26 mouse cellular contexts compared by ENCODE assay signal in genomic region chr1:156961481-156962265, GRCm38 (mm10). TPM values are rescaled to one million over a fixed set of nuclear protein-coding genes. Genes with fewer than 3 reads are reported as not detected.
DNase-seq lines count a peak whose midpoint lies in the region; ATAC-seq lines count a peak whose summit lies in the region.
"Had no signal": no experiment of that assay in that cellular context is flagged by ENCODE, and none has a peak within 500 bp of the region (broad histone marks: within the 10 kb centered on the region; RNA-seq: fewer than 3 reads in every experiment).

No protein-coding gene starts in this region.

- H3K36me3 ChIP-seq in hindbrain, embryonic 10.5 days, result no peaks in the 10 kb centered on the region
- no peaks in the 10 kb centered on the region for H3K36me3 ChIP-seq in hindbrain, embryonic 12.5 days
- no peaks in the 10 kb centered on the region for H3K36me3 ChIP-seq in limb, embryonic 10.5 days
- H3K36me3 ChIP-seq: embryonic facial prominence, embryonic 13.5 days; forebrain, embryonic 12.5 days; forebrain, embryonic 15.5 days; heart, embryonic 12.5 days; heart, embryonic 15.5 days; hindbrain, embryonic 13.5 days; intestine, embryonic 15.5 days had no signal

- H3K9me3 ChIP-seq in hindbrain, embryonic 10.5 days, result no peaks in the 10 kb centered on the region
- no peaks in the 10 kb centered on the region for H3K9me3 ChIP-seq in hindbrain, embryonic 12.5 days (replicated peaks)
- H3K9me3 ChIP-seq in limb, embryonic 10.5 days (replicated peaks), result no peaks in the 10 kb centered on the region
- H3K9me3 ChIP-seq: embryonic facial prominence, embryonic 13.5 days; forebrain, embryonic 12.5 days; forebrain, embryonic 15.5 days; heart, embryonic 12.5 days; heart, embryonic 15.5 days; hindbrain, embryonic 13.5 days; intestine, embryonic 15.5 days had no signal

- no peak for DNase-seq in hindbrain, embryonic 10.5 days (ENCODE audit: low spot score)
- DNase-seq in ES-CJ7 (ENCODE audit: low read depth, low spot score) (peak; percentile 60), R1 (ENCODE audit: low read depth, low spot score) (peak; percentile 66), liver (no peak)
- no peak for DNase-seq in limb, embryonic 10.5 days (ENCODE audit: low spot score)
- DNase-seq: adrenal gland, postnatal 10 days; cerebellum, adult 11 months; cerebellum, adult 2 months; cerebellum, adult 9-11 months; cerebellum, postnatal 25 days; gastrocnemius, postnatal 25 days; heart, postnatal 14 days; heart, postnatal 4 days; kidney, adult 11 months had no signal

- no peaks in the 10 kb centered on the region for H3K27me3 ChIP-seq in hindbrain, embryonic 10.5 days (ENCODE audit: insufficient read depth, poor library complexity, severe bottlenecking)
- H3K27me3 ChIP-seq in hindbrain, embryonic 12.5 days, result 0 out of 2 replicates have a peak, but pooled peaks cover 2% of the 10 kb centered on the region
- H3K27me3 ChIP-seq in limb, embryonic 10.5 days (ENCODE audit: low read depth, poor library complexity, severe bottlenecking), result no peaks in the 10 kb centered on the region
- H3K27me3 ChIP-seq: embryonic facial prominence, embryonic 13.5 days; forebrain, embryonic 12.5 days; forebrain, embryonic 15.5 days; heart, embryonic 12.5 days; heart, embryonic 15.5 days; hindbrain, embryonic 13.5 days; intestine, embryonic 15.5 days had no signal

- no peak for ATAC-seq in hindbrain, embryonic 12.5 days (ENCODE audit: low FRiP score)
- ATAC-seq in monocyte, adult 5-6 weeks (replicated peaks; ENCODE audit: insufficient number of reproducible peaks, low FRiP score, low TSS enrichment, poor library complexity, severe bottlenecking), result no peak
- ATAC-seq: CD4-positive, CD25-positive, alpha-beta regulatory T cell, adult 4 months; forebrain, embryonic 15.5 days; hindbrain, embryonic 16.5 days; intestine, embryonic 15.5 days had no signal

- H3K4me2 ChIP-seq in hindbrain, embryonic 12.5 days (replicated peaks), result no peak overlapping the region
- H3K4me2 ChIP-seq: embryonic facial prominence, embryonic 13.5 days; forebrain, embryonic 12.5 days; forebrain, embryonic 15.5 days; heart, embryonic 12.5 days; heart, embryonic 15.5 days; hindbrain, embryonic 13.5 days; intestine, embryonic 15.5 days had no signal

- 0 out of 2 replicates have a peak overlapping the region, but pooled peaks have one; percentile 29 for H3K27ac ChIP-seq in hindbrain, embryonic 10.5 days
- H3K27ac ChIP-seq in hindbrain, embryonic 12.5 days, result no peak overlapping the region
- H3K27ac ChIP-seq in limb, embryonic 10.5 days, result peak overlapping the region; percentile 53; the same call in 1 of the 2 replicates
- H3K27ac ChIP-seq: embryonic facial prominence, embryonic 13.5 days; forebrain, embryonic 12.5 days; forebrain, embryonic 15.5 days; heart, embryonic 15.5 days; hindbrain, embryonic 13.5 days; intestine, embryonic 15.5 days had no signal

- no peak overlapping the region for H3K9ac ChIP-seq in hindbrain, embryonic 12.5 days
- H3K9ac ChIP-seq: embryonic facial prominence, embryonic 13.5 days; forebrain, embryonic 12.5 days; forebrain, embryonic 15.5 days; heart, embryonic 12.5 days; heart, embryonic 15.5 days; hindbrain, embryonic 13.5 days; intestine, embryonic 15.5 days had no signal

- 51% methylated on average over 8 of the region's 8 CpGs for WGBS in hindbrain, embryonic 10.5 days
- WGBS in hindbrain, embryonic 12.5 days, result 47% methylated on average over 8 of the region's 8 CpGs
- 38% methylated on average over 8 of the region's 8 CpGs for WGBS in limb, embryonic 10.5 days

- peaks cover 14% of the 10 kb centered on the region; the same call in 1 of the 2 replicates for H3K4me1 ChIP-seq in hindbrain, embryonic 10.5 days (replicated peaks)
- peaks cover 8% of the 10 kb centered on the region for H3K4me1 ChIP-seq in hindbrain, embryonic 12.5 days
- H3K4me1 ChIP-seq in limb, embryonic 10.5 days, result peaks cover 36% of the 10 kb centered on the region
- H3K4me1 ChIP-seq: forebrain, embryonic 12.5 days; intestine, embryonic 15.5 days had no signal

- no peak overlapping the region for H3K4me3 ChIP-seq in hindbrain, embryonic 10.5 days
- H3K4me3 ChIP-seq in hindbrain, embryonic 12.5 days, result no peak overlapping the region
- H3K4me3 ChIP-seq in limb, embryonic 10.5 days, result no peak overlapping the region
- H3K4me3 ChIP-seq: embryonic facial prominence, embryonic 13.5 days; erythroblast, embryonic 14.5 days; forebrain, embryonic 12.5 days; forebrain, embryonic 15.5 days; heart, embryonic 12.5 days; heart, embryonic 15.5 days; hindbrain, embryonic 13.5 days; intestine, embryonic 15.5 days had no signal

RNA-seq across cellular contexts. Expression of gene Ralgps2, which starts 22.2 kb away (rescaled TPM):
- polyA plus RNA-seq in hindbrain, embryonic 10.5 days (2016; fragmentation: Nextera tagmentation; extraction: Ambion mirVana), result 80.4 and 85.0 TPM in 2 replicates
- polyA plus RNA-seq in hindbrain, embryonic 12.5 days (2016; fragmentation: Nextera tagmentation; extraction: Ambion mirVana), result 123 and 132 TPM in 2 replicates
- polyA plus RNA-seq in limb, embryonic 10.5 days (2016; fragmentation: Nextera tagmentation; extraction: Ambion mirVana), result 100 and 104 TPM in 2 replicates
- total RNA-seq in monocyte, adult 5-6 weeks (2017), result 60.9 to 69.7 TPM (median 65.5 TPM) in 3 replicates

Comparison
In these comparisons a context has a peak if more than half of its experiments do, and no peak if none do; other contexts are left out.
1. DNase-seq: peak in ES-CJ7 (single experiment) and R1 (single experiment); none in hindbrain, embryonic 10.5 days (single experiment), limb, embryonic 10.5 days (single experiment) and liver (single experiment).